Mouse (Mus musculus): ENCODE data around the gene Nt5c3b. TPM values are rescaled to one million over a fixed set of nuclear protein-coding genes. Genes with fewer than 3 reads are reported as not detected.

Gene Nt5c3b
- polyA plus RNA-seq, 1 experiment from 2014 or later = 121 TPM

DNA sequence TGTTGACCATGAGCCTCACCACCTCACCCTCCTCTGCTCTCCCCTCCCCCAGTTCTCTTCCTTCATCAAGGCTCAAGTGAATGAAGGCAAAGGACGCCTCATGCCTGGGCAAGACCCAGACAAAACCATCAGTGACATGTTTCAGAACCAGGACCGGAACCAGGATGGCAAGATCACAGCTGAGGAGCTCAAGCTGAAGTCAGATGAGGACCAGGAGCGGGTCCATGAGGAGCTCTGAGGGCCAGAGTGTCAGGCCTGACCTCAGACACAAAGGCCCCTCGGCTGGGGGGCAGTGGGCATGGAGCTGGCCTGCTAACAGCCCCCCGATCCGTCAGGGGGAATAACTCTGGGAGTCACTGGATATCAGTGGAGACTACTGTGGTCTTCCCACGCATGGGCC is 17.8 kb downstream of the Nt5c3b start:
- Histone ChIP-seq H3K9me3 (replicated peaks) (no peaks in the 10 kb centered on the region), H3K27ac (no peak overlapping the region), H3K4me3 (replicated peaks) (no peak overlapping the region), H3K4me2 (no peak overlapping the region), H3K36me3 (peaks cover 61% of the 10 kb centered on the region), H3K4me1 (peaks cover 25% of the 10 kb centered on the region), H3K9ac (no peak overlapping the region), H3K27me3 (no peaks in the 10 kb centered on the region)
- 92% methylated on average over 7 of the region's 7 CpGs for WGBS
- no peak for ATAC-seq (replicated peaks; ENCODE audit: low FRiP score)

DNA sequence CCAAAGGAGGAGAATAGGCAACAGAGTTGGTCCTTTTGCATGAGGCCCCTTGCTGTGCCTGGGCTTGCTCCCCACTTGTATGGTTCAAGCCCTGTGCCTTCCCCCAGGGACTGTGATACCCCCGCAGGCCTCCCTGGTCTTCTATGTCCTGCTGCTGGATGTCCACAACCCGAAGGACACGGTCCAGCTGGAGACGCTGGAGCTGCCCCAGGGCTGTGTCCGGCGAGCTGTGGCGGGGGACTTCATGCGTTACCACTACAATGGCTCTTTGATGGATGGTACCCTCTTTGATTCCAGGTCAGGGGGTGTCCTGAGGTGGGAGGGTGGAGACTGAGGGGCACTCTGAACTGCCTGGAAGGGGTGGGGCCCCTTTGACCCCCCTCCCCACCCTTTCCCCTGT is 20.1 kb downstream of the Nt5c3b start:
- Histone ChIP-seq H3K9me3 (replicated peaks) (no peaks in the 10 kb centered on the region), H3K4me2 (0 out of 2 replicates have a peak overlapping the region, but pooled peaks have one; percentile 16), H3K4me3 (replicated peaks) (no peak overlapping the region), H3K27ac (peak overlapping the region; percentile 75), H3K9ac (no peak overlapping the region), H3K36me3 (peaks cover 60% of the 10 kb centered on the region), H3K4me1 (peaks cover 35% of the 10 kb centered on the region), H3K27me3 (no peaks in the 10 kb centered on the region)
- ATAC-seq (replicated peaks; ENCODE audit: low FRiP score) = peak; percentile 66
- WGBS = 28% methylated on average over 8 of the region's 8 CpGs

- H3K4me1 ChIP-seq = peaks cover 64% of the 10 kb centered on the region
- H3K4me3 ChIP-seq (replicated peaks) = peak within 1 kb of the TSS; percentile 80
- H3K27me3 ChIP-seq = no peaks in the 10 kb centered on the region
- ATAC-seq (replicated peaks; ENCODE audit: low FRiP score) = peak; percentile 60
- peak within 1 kb of the TSS; percentile 97 for H3K27ac ChIP-seq
- no peaks in the 10 kb centered on the region for H3K9me3 ChIP-seq (replicated peaks)
- under 1% methylated on average over 31 of the region's 31 CpGs for WGBS
- H3K36me3 ChIP-seq = peaks cover 20% of the 10 kb centered on the region
- H3K4me2 ChIP-seq = peak within 1 kb of the TSS; percentile 85
- H3K9ac ChIP-seq = peak within 1 kb of the TSS; percentile 75
Measured at GRCm38 (mm10) chr11:100414914-100415822, 26.4 kb downstream of the Nt5c3b start, which contains the start of gene Fkbp10. Fkbp10 (plus strand) TSS chr11:100415697.

DNA sequence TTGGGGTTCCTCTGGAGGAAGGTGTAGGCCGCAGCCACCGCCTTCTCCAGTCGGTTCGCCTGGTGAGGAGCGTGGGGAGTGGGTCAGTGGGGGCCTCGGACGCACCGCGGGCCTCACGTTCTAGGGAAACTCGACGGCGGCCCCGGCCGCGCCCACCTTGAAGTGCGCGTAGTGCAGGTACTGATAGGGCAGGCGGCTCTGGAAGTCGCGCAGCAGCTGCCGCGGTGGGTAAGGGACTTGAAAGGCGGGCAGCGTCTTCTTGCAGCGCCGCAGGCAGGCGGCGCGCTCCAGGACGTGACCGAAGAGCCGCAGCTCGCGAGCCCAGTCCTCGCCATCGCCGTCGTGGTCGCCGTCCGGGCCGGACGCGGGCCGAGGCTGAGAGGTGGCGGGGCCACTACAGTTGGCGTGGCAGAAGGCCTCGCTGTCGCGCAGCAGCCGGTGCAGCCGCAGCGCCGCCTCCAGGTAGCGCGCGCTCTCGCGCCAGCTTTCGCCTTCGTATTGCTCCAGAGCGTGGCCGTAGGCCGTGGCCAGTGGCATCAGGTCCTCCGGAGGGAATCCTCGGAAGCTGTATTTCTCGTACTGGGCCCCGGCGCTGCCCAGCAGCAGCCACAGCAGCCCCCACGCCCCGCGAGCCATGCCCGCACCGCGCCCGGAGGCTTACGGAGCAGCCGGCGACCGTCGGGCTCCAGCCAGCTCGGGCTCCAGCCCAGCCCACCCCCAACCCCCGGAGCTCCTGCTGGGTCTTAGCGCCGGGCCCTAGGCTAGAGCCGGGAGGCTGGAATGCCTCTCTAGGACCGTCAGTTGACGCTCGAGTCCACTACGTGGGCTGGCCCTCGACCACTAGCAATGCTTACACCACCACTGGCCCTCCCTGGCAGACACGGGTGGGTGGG is 27.3 kb downstream of the Nt5c3b start, which contains the start of gene P3h4:
TSS of gene P3h4 (minus strand) at position 816 of the 893 bp plus-strand sequence.
- H3K36me3 ChIP-seq = peaks cover 26% of the 10 kb centered on the region
- peak within 1 kb of the TSS; percentile 80 for H3K4me3 ChIP-seq (replicated peaks)
- H3K9me3 ChIP-seq (replicated peaks) = no peaks in the 10 kb centered on the region
- H3K4me1 ChIP-seq = peaks cover 65% of the 10 kb centered on the region
- H3K4me2 ChIP-seq = peak within 1 kb of the TSS; percentile 85
- WGBS = under 1% methylated on average over 93 of the region's 93 CpGs
- ATAC-seq (replicated peaks; ENCODE audit: low FRiP score) = peak; percentile 96
- peak within 1 kb of the TSS; percentile 97 for H3K27ac ChIP-seq
- peak within 1 kb of the TSS; percentile 75 for H3K9ac ChIP-seq
- H3K27me3 ChIP-seq = no peaks in the 10 kb centered on the region

DNA sequence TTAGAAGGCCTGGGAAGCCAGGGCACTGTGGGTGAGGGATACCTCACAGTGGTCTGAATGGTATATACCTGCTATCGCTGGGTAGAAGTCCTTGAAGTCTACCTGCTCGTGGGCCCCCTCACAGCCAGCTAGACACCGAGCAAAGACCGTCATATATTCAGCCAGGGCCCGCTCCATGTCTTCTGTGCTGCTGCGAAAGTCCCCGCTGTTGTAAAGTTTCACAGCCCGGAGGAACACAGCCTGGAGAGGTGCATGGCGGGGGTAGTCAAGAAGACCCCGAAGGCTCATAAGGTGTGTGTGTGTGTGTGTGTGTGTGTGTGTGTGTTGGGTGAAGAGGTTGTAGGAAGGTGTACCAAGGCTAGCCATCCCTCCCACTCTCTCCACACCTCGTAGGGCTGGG is 28.1 kb downstream of the Nt5c3b start:
- Histone ChIP-seq H3K4me1 (peaks cover 65% of the 10 kb centered on the region), H3K4me2 (peak overlapping the region; percentile 85), H3K9ac (peak overlapping the region; percentile 75), H3K27ac (peak overlapping the region; percentile 97), H3K36me3 (peaks cover 30% of the 10 kb centered on the region), H3K4me3 (replicated peaks) (peak overlapping the region; percentile 80), H3K27me3 (no peaks in the 10 kb centered on the region), H3K9me3 (replicated peaks) (no peaks in the 10 kb centered on the region)
- no peak for ATAC-seq (replicated peaks; ENCODE audit: low FRiP score)
- 49% methylated on average over 11 of the region's 11 CpGs for WGBS

- Histone ChIP-seq H3K9me3 (replicated peaks) (no peaks in the 10 kb centered on the region), H3K4me3 (replicated peaks) (no peak overlapping the region), H3K4me2 (peak overlapping the region; percentile 85), H3K9ac (no peak overlapping the region), H3K36me3 (peaks cover 34% of the 10 kb centered on the region), H3K4me1 (peaks cover 61% of the 10 kb centered on the region), H3K27me3 (no peaks in the 10 kb centered on the region), H3K27ac (no peak overlapping the region)
- no peak for ATAC-seq (replicated peaks; ENCODE audit: low FRiP score)
- WGBS = 65% methylated on average over 11 of the region's 11 CpGs
Measured at GRCm38 (mm10) chr11:100411736-100412135, 29.9 kb downstream of the Nt5c3b start.

DNA sequence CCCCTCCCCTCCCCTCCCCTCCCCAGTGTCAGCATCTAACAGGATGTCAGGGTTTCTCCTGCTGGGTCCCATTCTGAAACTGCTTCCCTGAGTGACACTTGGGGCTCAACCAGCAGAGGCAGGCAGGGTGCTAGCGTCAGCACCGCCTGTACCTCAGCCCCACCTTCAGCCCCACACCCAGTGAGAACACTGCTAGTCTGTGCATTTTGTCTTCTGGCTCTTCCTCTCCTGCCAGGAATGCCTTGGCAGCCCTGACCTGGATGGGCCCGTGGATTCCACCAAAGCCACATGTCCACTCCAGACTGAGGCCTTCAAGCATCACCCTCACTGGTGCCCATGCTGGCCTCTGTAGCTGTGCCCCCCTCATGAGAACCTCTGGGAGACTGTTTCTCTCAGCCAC is 31.9 kb downstream of the Nt5c3b start:
- no peak overlapping the region for H3K9ac ChIP-seq
- H3K27ac ChIP-seq = no peak overlapping the region
- H3K36me3 ChIP-seq = peaks cover 34% of the 10 kb centered on the region
- H3K4me1 ChIP-seq = peaks cover 42% of the 10 kb centered on the region
- no peaks in the 10 kb centered on the region for H3K9me3 ChIP-seq (replicated peaks)
- ATAC-seq (replicated peaks; ENCODE audit: low FRiP score) = no peak
- H3K4me2 ChIP-seq = no peak overlapping the region
- 82% methylated on average over 3 of the region's 3 CpGs for WGBS
- no peak overlapping the region for H3K4me3 ChIP-seq (replicated peaks)
- H3K27me3 ChIP-seq = no peaks in the 10 kb centered on the region

- Histone ChIP-seq H3K4me2 (no peak overlapping the region), H3K9ac (no peak overlapping the region), H3K36me3 (peaks cover 34% of the 10 kb centered on the region), H3K27ac (no peak overlapping the region), H3K4me3 (replicated peaks) (no peak overlapping the region), H3K27me3 (no peaks in the 10 kb centered on the region), H3K4me1 (peaks cover 45% of the 10 kb centered on the region), H3K9me3 (replicated peaks) (no peaks in the 10 kb centered on the region)
- WGBS = 88% methylated on average over 12 of the region's 12 CpGs
- no peak for ATAC-seq (replicated peaks; ENCODE audit: low FRiP score)
Measured at GRCm38 (mm10) chr11:100408835-100409462, 32.7 kb downstream of the Nt5c3b start.

GRCm38 (mm10) chr11:100408076-100408834 is 33.4 kb downstream of the Nt5c3b start:
- ATAC-seq (replicated peaks; ENCODE audit: low FRiP score) = no peak
- WGBS = 44% methylated on average over 10 of the region's 10 CpGs
- H3K9me3 ChIP-seq (replicated peaks) = no peaks in the 10 kb centered on the region

DNA sequence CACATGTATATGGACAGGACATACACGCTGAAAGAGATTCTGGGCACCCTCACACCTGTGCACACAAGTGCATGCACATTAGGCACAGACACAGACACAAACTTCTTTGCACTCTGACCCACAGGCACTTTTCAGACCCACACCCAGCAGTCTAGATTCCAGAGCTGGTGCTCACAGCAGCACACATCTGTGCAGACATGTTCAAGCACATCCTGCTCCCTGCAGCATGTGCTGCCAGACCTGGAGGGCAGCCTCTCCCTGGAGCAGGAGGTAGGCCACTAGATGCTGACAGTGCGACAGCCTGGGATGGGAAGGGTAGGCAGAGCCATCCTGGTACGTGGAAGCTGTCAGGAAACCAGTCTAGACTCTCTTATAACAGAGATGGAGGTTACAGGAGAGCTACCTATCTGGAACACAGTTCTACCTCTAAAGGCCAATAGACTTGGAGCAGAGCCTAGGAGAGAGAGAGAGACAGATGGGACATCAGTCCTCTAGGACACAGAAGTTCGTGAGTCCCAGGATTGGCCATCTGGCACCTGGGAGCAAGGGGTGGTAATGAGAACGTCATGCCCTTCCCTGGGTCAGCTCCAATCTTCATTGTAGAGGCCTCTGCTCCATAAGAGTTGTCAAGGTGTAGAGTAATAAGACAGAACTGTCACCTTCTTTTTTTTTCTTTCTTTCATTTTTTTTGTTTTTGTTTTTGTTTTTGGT is 34.5 kb downstream of the Nt5c3b start:
- H3K9ac ChIP-seq = no peak overlapping the region
- H3K4me3 ChIP-seq (replicated peaks) = no peak overlapping the region
- H3K4me2 ChIP-seq = no peak overlapping the region
- peaks cover 31% of the 10 kb centered on the region for H3K36me3 ChIP-seq
- ATAC-seq (replicated peaks; ENCODE audit: low FRiP score) = no peak
- H3K4me1 ChIP-seq = peaks cover 45% of the 10 kb centered on the region
- no peak overlapping the region for H3K27ac ChIP-seq
- H3K27me3 ChIP-seq = no peaks in the 10 kb centered on the region
- no peaks in the 10 kb centered on the region for H3K9me3 ChIP-seq (replicated peaks)
- WGBS = 86% methylated on average over 5 of the region's 5 CpGs

More at GRCm38 (mm10) chr11:100408076-100408834, 33.4 kb downstream of the Nt5c3b start:
- Histone ChIP-seq H3K27me3 (no peaks in the 10 kb centered on the region), H3K4me3 (replicated peaks) (no peak overlapping the region), H3K36me3 (peaks cover 34% of the 10 kb centered on the region), H3K9ac (no peak overlapping the region), H3K27ac (no peak overlapping the region), H3K4me1 (peaks cover 45% of the 10 kb centered on the region), H3K4me2 (no peak overlapping the region)

Data from kidney, embryonic 15.5 days (tissue).